Mouse (Mus musculus): ENCODE data around the gene Dio1. TPM values are rescaled to one million over a fixed set of nuclear protein-coding genes. Genes with fewer than 3 reads are reported as not detected.

Gene Dio1
- 0.20 TPM for polyA plus RNA-seq (2014; fragmentation: Illumina TruSeq; extraction: RNeasy Lipid Tissue Mini Kit (QIAGEN cat#74804); ENCODE audit: low read depth, low replicate concordance)

GRCm38 (mm10) chr4:107306966-107307365 lies at the start of gene Dio1:
Gene Dio1 (minus strand): TSS chr4:107307169.

GRCm38 (mm10) chr4:107313690-107314478 lies 6.9 kb upstream of the Dio1 start, which contains the start of gene Yipf1:
Gene Yipf1 (plus strand): TSS chr4:107314363.

GRCm38 (mm10) chr4:107253125-107254091 lies 53.6 kb downstream of the Dio1 start, which contains the start of the genes Lrrc42 and Hspb11:
Gene Lrrc42 (minus strand): TSS chr4:107253532.
Gene Hspb11 (plus strand): TSS chr4:107253593.

Other genes starting within 250 kb of the Dio1 start
- gene Mrpl37, start 240.3 kb downstream of the Dio1 start, polyA plus RNA-seq (2014; fragmentation: Illumina TruSeq; extraction: RNeasy Lipid Tissue Mini Kit (QIAGEN cat#74804); ENCODE audit: low read depth, low replicate concordance) = 30.4 TPM
- gene Cyb5rl, start 240.2 kb downstream of the Dio1 start, polyA plus RNA-seq (2014; fragmentation: Illumina TruSeq; extraction: RNeasy Lipid Tissue Mini Kit (QIAGEN cat#74804); ENCODE audit: low read depth, low replicate concordance) = 3.7 TPM
- not detected for gene Cdcp2, start 210.3 kb downstream of the Dio1 start, polyA plus RNA-seq (2014; fragmentation: Illumina TruSeq; extraction: RNeasy Lipid Tissue Mini Kit (QIAGEN cat#74804); ENCODE audit: low read depth, low replicate concordance)
- gene Tmem59, start 128.8 kb downstream of the Dio1 start, polyA plus RNA-seq (2014; fragmentation: Illumina TruSeq; extraction: RNeasy Lipid Tissue Mini Kit (QIAGEN cat#74804); ENCODE audit: low read depth, low replicate concordance) = 167 TPM
- 54.0 TPM for gene Tceanc2, start 128.1 kb downstream of the Dio1 start, polyA plus RNA-seq (2014; fragmentation: Illumina TruSeq; extraction: RNeasy Lipid Tissue Mini Kit (QIAGEN cat#74804); ENCODE audit: low read depth, low replicate concordance)
- not detected for gene Ldlrad1, start 98.0 kb downstream of the Dio1 start, polyA plus RNA-seq (2014; fragmentation: Illumina TruSeq; extraction: RNeasy Lipid Tissue Mini Kit (QIAGEN cat#74804); ENCODE audit: low read depth, low replicate concordance)
- 50.5 TPM for gene Lrrc42, start 53.6 kb downstream of the Dio1 start, polyA plus RNA-seq (2014; fragmentation: Illumina TruSeq; extraction: RNeasy Lipid Tissue Mini Kit (QIAGEN cat#74804); ENCODE audit: low read depth, low replicate concordance)
- gene Hspb11, start 53.6 kb downstream of the Dio1 start, polyA plus RNA-seq (2014; fragmentation: Illumina TruSeq; extraction: RNeasy Lipid Tissue Mini Kit (QIAGEN cat#74804); ENCODE audit: low read depth, low replicate concordance) = 91.9 TPM
- gene Yipf1, start 7.2 kb upstream of the Dio1 start, polyA plus RNA-seq (2014; fragmentation: Illumina TruSeq; extraction: RNeasy Lipid Tissue Mini Kit (QIAGEN cat#74804); ENCODE audit: low read depth, low replicate concordance) = 47.6 TPM
- 17.8 TPM for gene Ndc1, start 60.6 kb upstream of the Dio1 start, polyA plus RNA-seq (2014; fragmentation: Illumina TruSeq; extraction: RNeasy Lipid Tissue Mini Kit (QIAGEN cat#74804); ENCODE audit: low read depth, low replicate concordance)
- gene Glis1, start 127.4 kb upstream of the Dio1 start, polyA plus RNA-seq (2014; fragmentation: Illumina TruSeq; extraction: RNeasy Lipid Tissue Mini Kit (QIAGEN cat#74804); ENCODE audit: low read depth, low replicate concordance) = not detected